Mouse (Mus musculus) E14TG2a.4 (cell line): Measurements from ENCODE around the gene Cmtm8.

Experiments
- H3K27me3 ChIP-seq: 2 replicates; pipeline ENCODE4 v1.6.1; 2014; ENCODE audit warnings: low read length, control low read depth; ENCODE audit not compliant: insufficient read depth
- H3K36me3 ChIP-seq: 2 replicates; pipeline ENCODE4 v1.6.1; 2014; ENCODE audit warnings: low read length, control low read depth; ENCODE audit not compliant: insufficient read depth
- H3K4me1 ChIP-seq: replicated peaks from 2 replicates; pipeline ENCODE4 v1.6.1; 2014; ENCODE audit warnings: low read depth, low read length, control low read depth
- H3K4me3 ChIP-seq: replicated peaks from 2 replicates; pipeline ENCODE4 v1.5.1; 2014; ENCODE audit warnings: mild to moderate bottlenecking, low read length
- H3K9me3 ChIP-seq: 2 replicates; pipeline ENCODE4 v1.6.1; 2014; ENCODE audit warnings: low read length, control low read depth
- CTCF ChIP-seq: conservative IDR thresholded peaks from 2 replicates; pipeline ENCODE4 v1.5.1; 2014; ENCODE audit warnings: low read length
- NANOG ChIP-seq: IDR thresholded peaks from 2 replicates; pipeline ENCODE4 v1.6.1; 2014; ENCODE audit warnings: borderline replicate concordance, low read length, mixed read lengths
- POU5F1 ChIP-seq: IDR thresholded peaks from 2 replicates; pipeline ENCODE4 v1.6.1; 2014; ENCODE audit warnings: low read length, borderline replicate concordance

The Cmtm8 gene

GRCm38 (mm10) chr9:114787134-114787533, 56.8 kb downstream of the Cmtm8 start:
- peaks cover 63% of the 10 kb centered on the region for H3K4me1 ChIP-seq
- no peaks in the 10 kb centered on the region for H3K27me3 ChIP-seq
- H3K36me3 ChIP-seq: no peaks in the 10 kb centered on the region
- TF ChIP-seq CTCF (no peak), POU5F1 (no peak), NANOG (no peak)
- H3K9me3 ChIP-seq: peaks cover 9% of the 10 kb centered on the region
- no peak overlapping the region for H3K4me3 ChIP-seq

GRCm38 (mm10) chr9:114785432-114786125, 58.4 kb downstream of the Cmtm8 start:
- H3K9me3 ChIP-seq: peaks cover 9% of the 10 kb centered on the region
- H3K36me3 ChIP-seq: no peaks in the 10 kb centered on the region
- peak overlapping the region; percentile 46 for H3K4me3 ChIP-seq
- peaks cover 58% of the 10 kb centered on the region for H3K4me1 ChIP-seq
- TF ChIP-seq CTCF (no peak), NANOG (no peak)
- H3K27me3 ChIP-seq: no peaks in the 10 kb centered on the region

GRCm38 (mm10) chr9:114781526-114782212, 62.3 kb downstream of the Cmtm8 start, which contains the start of gene Cmtm7:
Cmtm7 (minus strand) TSS chr9:114781856.
- TF ChIP-seq CTCF: no peak
- TF ChIP-seq POU5F1: no peak
- no peak for TF ChIP-seq NANOG
- Histone ChIP-seq H3K4me1 (peaks cover 84% of the 10 kb centered on the region), H3K4me3 (peak within 1 kb of the TSS; percentile 89), H3K27me3 (no peaks in the 10 kb centered on the region), H3K9me3 (peaks cover under 1% of the 10 kb centered on the region; the same call in 1 of the 2 replicates), H3K36me3 (no peaks in the 10 kb centered on the region; the same call in 1 of the 2 replicates)

GRCm38 (mm10) chr9:114780746-114781525, 63.0 kb downstream of the Cmtm8 start:
- TF ChIP-seq CTCF: no peak
- TF ChIP-seq NANOG: no peak
- Histone ChIP-seq H3K36me3 (peaks cover 6% of the 10 kb centered on the region), H3K4me1 (peaks cover 85% of the 10 kb centered on the region), H3K4me3 (peak overlapping the region; percentile 89), H3K9me3 (no peaks in the 10 kb centered on the region), H3K27me3 (no peaks in the 10 kb centered on the region)

GRCm38 (mm10) chr9:114779984-114780745, 63.8 kb downstream of the Cmtm8 start:
- Histone ChIP-seq H3K4me1 (peaks cover 85% of the 10 kb centered on the region), H3K9me3 (no peaks in the 10 kb centered on the region), H3K27me3 (no peaks in the 10 kb centered on the region), H3K4me3 (peak overlapping the region; percentile 89), H3K36me3 (peaks cover 14% of the 10 kb centered on the region)
- TF ChIP-seq POU5F1 (no peak), NANOG (no peak), CTCF (no peak)

GRCm38 (mm10) chr9:114778877-114779276, 65.1 kb downstream of the Cmtm8 start:
- Histone ChIP-seq H3K36me3 (peaks cover 25% of the 10 kb centered on the region), H3K4me3 (no peak overlapping the region), H3K27me3 (no peaks in the 10 kb centered on the region), H3K9me3 (no peaks in the 10 kb centered on the region), H3K4me1 (peaks cover 85% of the 10 kb centered on the region)
- TF ChIP-seq CTCF (no peak), NANOG (no peak), POU5F1 (no peak)

- Histone ChIP-seq H3K9me3 (no peaks in the 10 kb centered on the region), H3K4me3 (no peak overlapping the region), H3K27me3 (no peaks in the 10 kb centered on the region), H3K4me1 (peaks cover 78% of the 10 kb centered on the region), H3K36me3 (peaks cover 25% of the 10 kb centered on the region)
- TF ChIP-seq POU5F1 (no peak), NANOG (no peak), CTCF (no peak)
These were observed 65.9 kb downstream of the Cmtm8 start for GRCm38 (mm10) chr9:114778047-114778390.
